In genomic region chr14:117674482-117674881, GRCm38 (mm10) we compare ENCODE assay signal across 19 mouse cellular contexts.
DNase-seq lines count a peak whose midpoint lies in the region; ATAC-seq and TF ChIP-seq lines count a peak whose summit lies in the region.
"Had no signal": no experiment of that assay in that cellular context is flagged by ENCODE, and none has a peak within 500 bp of the region (broad histone marks: within the 10 kb centered on the region; RNA-seq: fewer than 3 reads in every experiment).

No protein-coding gene starts in this region.

- DNase-seq in kidney, adult 18-20 months, result peak; percentile 23
- DNase-seq in kidney, postnatal 4 days, result no peak
- peak; percentile 90 for DNase-seq in kidney, adult 2 months
- peak; percentile 62 for DNase-seq in kidney, postnatal 14 days
- no peak for DNase-seq in left cerebral cortex, adult 18-20 months (ENCODE audit: low spot score in 2 of 2)
- no peak for DNase-seq in testis, postnatal 10 days (ENCODE audit: low spot score)
- DNase-seq in right cerebral cortex, adult 2 months (ENCODE audit: low spot score in 2 of 2), result no peak
- DNase-seq: adrenal gland, postnatal 36 days; cerebellum, adult 9-11 months; gastrocnemius, postnatal 36 days; lung, adult 18-20 months; lung, postnatal 14 days; thymus, postnatal 14 days had no signal

- no peak overlapping the region for H3K9ac ChIP-seq in liver, embryonic 16.5 days (ENCODE audit: low read depth, low read length)
- H3K9ac ChIP-seq: hindbrain, embryonic 12.5 days had no signal

- H3K4me2 ChIP-seq in liver, embryonic 16.5 days (ENCODE audit: low read depth, low read length), result no peak overlapping the region
- H3K4me2 ChIP-seq: hindbrain, embryonic 12.5 days; midbrain, embryonic 11.5 days had no signal

- H3K36me3 ChIP-seq in kidney, adult 2 months (ENCODE audit: control insufficient read depth, insufficient read depth, low read length), result no peaks in the 10 kb centered on the region
- H3K36me3 ChIP-seq in liver, embryonic 16.5 days (ENCODE audit: control insufficient read depth, insufficient read depth), result no peaks in the 10 kb centered on the region
- H3K36me3 ChIP-seq: embryonic facial prominence, embryonic 10.5 days; hindbrain, embryonic 12.5 days; limb, embryonic 10.5 days had no signal

- ATAC-seq in liver, embryonic 16.5 days (ENCODE audit: low read depth), result peak; percentile 82
- ATAC-seq: CD4-positive, CD25-positive, alpha-beta regulatory T cell, adult 4 months had no signal

- no peak for TF ChIP-seq CTCF in kidney, adult 2 months (conservative IDR thresholded peaks at IDR 0.05; ENCODE audit: insufficient read depth, insufficient read length, low read depth, low read length)

- H3K27ac ChIP-seq in kidney, adult 2 months (ENCODE audit: insufficient read depth, low read depth, low read length), result no peak overlapping the region
- no peak overlapping the region for H3K27ac ChIP-seq in liver, embryonic 16.5 days (ENCODE audit: low read length)
- H3K27ac ChIP-seq: embryonic facial prominence, embryonic 10.5 days; hindbrain, embryonic 12.5 days; limb, embryonic 10.5 days had no signal

- H3K4me3 ChIP-seq in kidney, adult 2 months (ENCODE audit: insufficient read depth, low read depth, low read length), result no peak overlapping the region
- H3K4me3 ChIP-seq in liver, embryonic 16.5 days (ENCODE audit: low read depth, low read length), result no peak overlapping the region
- H3K4me3 ChIP-seq: embryonic facial prominence, embryonic 10.5 days; hindbrain, embryonic 12.5 days; limb, embryonic 10.5 days had no signal

- TF ChIP-seq POLR2A in kidney, adult 2 months (IDR thresholded peaks at IDR 0.05; ENCODE audit: low read depth, low read length), result no peak

- no peaks in the 10 kb centered on the region for H3K9me3 ChIP-seq in liver, embryonic 16.5 days (replicated peaks; ENCODE audit: control insufficient read depth, low read length)
- H3K9me3 ChIP-seq: embryonic facial prominence, embryonic 10.5 days; hindbrain, embryonic 12.5 days; limb, embryonic 10.5 days had no signal

- peaks cover 2% of the 10 kb centered on the region; the same call in 1 of the 2 replicates for H3K4me1 ChIP-seq in kidney, adult 2 months (ENCODE audit: control insufficient read depth, insufficient read depth, low read length)
- no peaks in the 10 kb centered on the region for H3K4me1 ChIP-seq in liver, embryonic 16.5 days (ENCODE audit: control insufficient read depth, low read depth, low read length)
- H3K4me1 ChIP-seq: embryonic facial prominence, embryonic 10.5 days; hindbrain, embryonic 12.5 days; limb, embryonic 10.5 days had no signal

- no peaks in the 10 kb centered on the region for H3K27me3 ChIP-seq in kidney, adult 2 months (replicated peaks; ENCODE audit: control insufficient read depth, insufficient read depth, low read length)
- H3K27me3 ChIP-seq in liver, embryonic 16.5 days (ENCODE audit: control insufficient read depth, insufficient read depth, low read depth, low read length), result no peaks in the 10 kb centered on the region
- H3K27me3 ChIP-seq: hindbrain, embryonic 12.5 days had no signal

- 44% methylated on average over 3 of the region's 3 CpGs for WGBS in kidney, adult 2 months
- 47% methylated on average over 3 of the region's 3 CpGs for WGBS in liver, embryonic 16.5 days (ENCODE audit: insufficient replicate concordance)

Comparison
In these comparisons a context has a peak if more than half of its experiments do, and no peak if none do; other contexts are left out.
1. DNase-seq: peak in kidney, adult 18-20 months (single experiment), kidney, adult 2 months (single experiment) and kidney, postnatal 14 days (single experiment); none in kidney, postnatal 4 days (0 of 2), left cerebral cortex, adult 18-20 months (0 of 2), testis, postnatal 10 days (single experiment) and right cerebral cortex, adult 2 months (0 of 2).